Mouse (Mus musculus) cortical plate, adult 2 months (tissue): ENCODE measurements around the gene Cops6.

Experiments used
- CTCF ChIP-seq: fragments of 200-500 bp; IDR thresholded peaks from 2 replicates; pipeline ENCODE4 v1.5.1; 2011; ENCODE audit warnings: mild to moderate bottlenecking, control low read depth, low read length; ENCODE audit not compliant: insufficient read depth; ENCODE audit errors: extremely low read depth
- POLR2A ChIP-seq: fragments of 200-500 bp; IDR thresholded peaks from 2 replicates; pipeline ENCODE4 v1.6.1; 2011; ENCODE audit warnings: mild to moderate bottlenecking, low read length, control low read depth; ENCODE audit not compliant: insufficient read depth; ENCODE audit errors: extremely low read depth

GRCm38 (mm10) chr5:138154390-138154789, 6.5 kb upstream of the Cops6 start:
- TF ChIP-seq POLR2A (no peak), CTCF (no peak)
